Mouse (Mus musculus) skeletal muscle tissue, adult 2 months (tissue): ENCODE measurements around the gene Pltp.
A peak's percentile ranks its signal among the peaks of the same experiment; 100 is the strongest.

ENCODE experiments used
- DNase-seq: peaks from one replicate; pipeline ENCODE4 v3.0.0-alpha.2; 2012; ENCODE audit warnings: low read depth, low spot score

The Pltp gene

GRCm38 (mm10) chr2:164850061-164850460 lies 7.5 kb downstream of the Pltp start:
- DNase-seq = no peak

- no peak for DNase-seq
These were observed 11.7 kb downstream of the Pltp start for GRCm38 (mm10) chr2:164845782-164846181.

- DNase-seq = no peak
These were observed 22.3 kb downstream of the Pltp start for GRCm38 (mm10) chr2:164835164-164835563.

GRCm38 (mm10) chr2:164834531-164834930 lies 23.0 kb downstream of the Pltp start:
- no peak for DNase-seq

GRCm38 (mm10) chr2:164833314-164833959 lies 24.1 kb downstream of the Pltp start, which contains the start of gene Neurl2:
TSS of gene Neurl2 (minus strand) at chr2:164833456.
- DNase-seq = peak; percentile 97

- DNase-seq = peak; percentile 69
These were observed 24.7 kb downstream of the Pltp start, which contains the start of gene Ctsa for GRCm38 (mm10) chr2:164832748-164833301. TSS of gene Ctsa (plus strand) at chr2:164832873.

- DNase-seq = no peak
These were observed 25.3 kb downstream of the Pltp start for GRCm38 (mm10) chr2:164832032-164832747.

GRCm38 (mm10) chr2:164831029-164831428 lies 26.5 kb downstream of the Pltp start:
- no peak for DNase-seq

GRCm38 (mm10) chr2:164829090-164829489 lies 28.4 kb downstream of the Pltp start:
- no peak for DNase-seq

- no peak for DNase-seq
These were observed 29.1 kb downstream of the Pltp start, which contains the start of gene Spata25 for GRCm38 (mm10) chr2:164828437-164828836. TSS of gene Spata25 (minus strand) at chr2:164828537.

GRCm38 (mm10) chr2:164827146-164827850 lies 30.2 kb downstream of the Pltp start:
- DNase-seq = no peak

- DNase-seq = no peak
These were observed 32.0 kb downstream of the Pltp start for GRCm38 (mm10) chr2:164825521-164825920.

GRCm38 (mm10) chr2:164823969-164824368 lies 33.5 kb downstream of the Pltp start:
- no peak for DNase-seq

- DNase-seq = no peak
These were observed 34.3 kb downstream of the Pltp start for GRCm38 (mm10) chr2:164823181-164823585.

- DNase-seq = peak; percentile 98
These were observed 34.8 kb downstream of the Pltp start, which contains the start of gene Zswim1 for GRCm38 (mm10) chr2:164822636-164823165. TSS of gene Zswim1 (plus strand) at chr2:164822686.

- DNase-seq = no peak
These were observed 36.5 kb downstream of the Pltp start for GRCm38 (mm10) chr2:164821060-164821459.

- no peak for DNase-seq
These were observed 39.8 kb downstream of the Pltp start for GRCm38 (mm10) chr2:164817703-164818102.

GRCm38 (mm10) chr2:164817206-164817605 lies 40.3 kb downstream of the Pltp start:
- no peak for DNase-seq

GRCm38 (mm10) chr2:164815821-164816220 lies 41.7 kb downstream of the Pltp start:
- DNase-seq = no peak

GRCm38 (mm10) chr2:164815348-164815747 lies 42.2 kb downstream of the Pltp start:
- no peak for DNase-seq

- DNase-seq = no peak
These were observed 44.0 kb downstream of the Pltp start for GRCm38 (mm10) chr2:164813557-164813956.

- DNase-seq = no peak
These were observed 50.9 kb downstream of the Pltp start for GRCm38 (mm10) chr2:164806614-164807013.
